Mouse (Mus musculus) embryonic facial prominence, embryonic 11.5 days (tissue): ENCODE data around the gene Fos. TPM values are rescaled to one million over a fixed set of nuclear protein-coding genes. Genes with fewer than 3 reads are reported as not detected.

Experiments
- ATAC-seq: fragments of 200-750 bp; cut with Nextera tagmentation; replicated peaks from 2 replicates; pipeline ENCODE4 v1.8.0; 2017; ENCODE audit warnings: low read depth; ENCODE audit not compliant: insufficient number of reproducible peaks, low FRiP score, low TSS enrichment
- DNase-seq: peaks from one replicate; pipeline ENCODE4 v3.0.0-alpha.2; 2015; ENCODE audit warnings: low spot score
- H3K27ac ChIP-seq: fragments of 300-500 bp; sonication (generic); replicated peaks from 2 replicates; pipeline ENCODE4 v1.5.1; 2014; ENCODE audit warnings: mild to moderate bottlenecking, low read depth, low read length, control low read depth
- H3K27me3 ChIP-seq: fragments of 300-500 bp; sonication (generic); 2 replicates; pipeline ENCODE4 v1.6.1; 2014; ENCODE audit warnings: mild to moderate bottlenecking, low read length, moderate library complexity, mixed read lengths; ENCODE audit not compliant: control insufficient read depth, insufficient read depth
- H3K36me3 ChIP-seq: fragments of 300-500 bp; sonication (generic); replicated peaks from 2 replicates; pipeline ENCODE4 v1.6.1; 2014; ENCODE audit warnings: low read depth, mild to moderate bottlenecking, low read length, moderate library complexity, mixed read lengths; ENCODE audit not compliant: control insufficient read depth, insufficient read depth
- H3K4me1 ChIP-seq: fragments of 300-500 bp; sonication (generic); 2 replicates; pipeline ENCODE4 v1.6.1; 2014; ENCODE audit warnings: low read length, mixed read lengths; ENCODE audit not compliant: control insufficient read depth, insufficient read depth
- H3K4me2 ChIP-seq: fragments of 300-500 bp; sonication (generic); 2 replicates; pipeline ENCODE4 v1.6.1; 2014; ENCODE audit warnings: low read depth, mild to moderate bottlenecking, control low read depth, low read length, moderate library complexity
- H3K4me3 ChIP-seq: fragments of 300-500 bp; sonication (generic); 2 replicates; pipeline ENCODE4 v1.5.1; 2014; ENCODE audit warnings: low read depth, low read length, control low read depth
- H3K9ac ChIP-seq: fragments of 300-500 bp; sonication (generic); replicated peaks from 2 replicates; pipeline ENCODE4 v1.6.1; 2014; ENCODE audit warnings: mild to moderate bottlenecking, control low read depth, low read length
- H3K9me3 ChIP-seq: fragments of 300-500 bp; sonication (generic); replicated peaks from 2 replicates; pipeline ENCODE4 v1.6.1; 2016; ENCODE audit warnings: mild to moderate bottlenecking, low read length, inconsistent platforms, mixed read lengths; ENCODE audit not compliant: control insufficient read depth
- WGBS: fragments of 180-500 bp; shearing (Covaris S2); extraction: QIAGEN DNeasy Blood & Tissue Kit; methylation state at CpG from one replicate; pipeline ENCODE4 v1.1.7; 2014; 5-methylcytosine and 5-hydroxymethylcytosine counted together
- polyA plus RNA-seq: library from polyadenylated mRNA; unstranded; fragments of >200 nt; fragmentation: Nextera tagmentation; extraction: Ambion mirVana; gene quantifications from 2 replicates; pipeline ENCODE4 v1.2.1, GENCODE M21; 2014

Gene Fos
- polyA plus RNA-seq, 1 experiment from 2014 or later = 1.1 TPM

- Histone ChIP-seq H3K27me3 (no peaks in the 10 kb centered on the region), H3K4me3 (no peak overlapping the region), H3K9ac (no peak overlapping the region), H3K9me3 (no peaks in the 10 kb centered on the region), H3K4me2 (no peak overlapping the region), H3K36me3 (no peaks in the 10 kb centered on the region), H3K4me1 (no peaks in the 10 kb centered on the region), H3K27ac (no peak overlapping the region)
- ATAC-seq (no peak), DNase-seq (no peak)
- WGBS = 72% methylated on average over 10 of the region's 10 CpGs
Observed at GRCm38 (mm10) chr12:85436021-85436621, 37.6 kb upstream of the Fos start.

DNA sequence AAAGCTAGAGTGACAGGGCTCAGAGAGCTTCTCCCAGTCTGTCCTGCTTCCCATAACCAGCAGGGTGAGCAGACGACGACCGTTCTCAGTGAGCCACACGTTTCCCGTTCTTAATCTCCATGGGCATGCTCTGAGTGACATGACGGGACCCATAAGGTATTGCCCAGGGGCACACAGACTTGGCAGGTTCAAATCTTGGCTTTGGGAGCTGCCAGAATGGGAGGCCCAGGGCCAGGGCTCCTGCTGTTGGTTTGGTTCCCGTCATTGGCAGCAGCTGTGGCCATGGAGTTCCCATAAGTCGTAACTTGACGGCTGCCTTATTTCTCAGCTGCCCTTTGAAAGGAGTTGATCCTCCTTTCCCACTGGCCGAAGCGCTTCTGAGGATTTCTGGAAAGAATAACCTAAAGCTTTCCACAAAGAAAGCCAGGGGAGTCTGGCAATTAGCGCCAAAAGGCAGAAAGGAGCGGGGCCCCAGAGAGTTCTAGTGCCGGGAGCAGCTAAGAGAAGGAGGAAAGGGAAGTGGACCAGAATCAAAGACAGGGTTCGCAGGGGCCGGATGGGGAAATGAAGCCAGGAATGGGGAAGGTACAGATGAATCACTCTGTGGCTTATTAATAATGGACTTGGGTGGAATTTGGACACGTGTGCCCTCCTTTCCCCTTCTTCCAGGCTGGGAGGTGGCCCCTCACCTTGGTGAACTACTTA lies 36.4 kb upstream of the Fos start:
- ATAC-seq (no peak), DNase-seq (no peak)
- Histone ChIP-seq H3K36me3 (no peaks in the 10 kb centered on the region), H3K9me3 (no peaks in the 10 kb centered on the region), H3K4me1 (no peaks in the 10 kb centered on the region), H3K4me2 (no peak overlapping the region), H3K27ac (no peak overlapping the region), H3K9ac (no peak overlapping the region), H3K27me3 (no peaks in the 10 kb centered on the region), H3K4me3 (no peak overlapping the region)
- 58% methylated on average over 17 of the region's 17 CpGs for WGBS

DNA sequence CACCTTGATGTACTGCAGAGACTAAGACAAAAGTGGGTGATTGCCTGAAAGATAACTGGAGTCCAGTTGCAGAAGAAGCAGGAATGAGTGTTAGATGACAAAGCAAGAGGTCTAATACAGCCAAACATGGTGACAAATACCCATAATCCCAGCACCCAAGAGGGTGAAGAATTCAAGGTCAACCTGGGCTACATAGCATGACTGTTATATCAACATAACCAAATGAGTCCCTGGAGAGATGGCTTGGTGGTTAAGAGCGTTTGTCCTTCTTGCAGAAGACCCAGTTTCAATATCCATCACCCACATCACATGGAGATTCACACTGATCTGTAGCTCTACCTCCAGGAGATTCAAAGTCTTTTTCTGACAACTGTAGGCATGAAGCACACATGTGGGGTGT lies 30.2 kb upstream of the Fos start:
- no peak overlapping the region for H3K4me2 ChIP-seq
- no peak for DNase-seq
- H3K27me3 ChIP-seq = no peaks in the 10 kb centered on the region
- no peaks in the 10 kb centered on the region for H3K9me3 ChIP-seq
- WGBS = 76% methylated on average over 1 of the region's 1 CpGs
- H3K36me3 ChIP-seq = no peaks in the 10 kb centered on the region
- H3K9ac ChIP-seq = no peak overlapping the region
- H3K4me1 ChIP-seq = no peaks in the 10 kb centered on the region
- no peak overlapping the region for H3K4me3 ChIP-seq
- no peak for ATAC-seq
- no peak overlapping the region for H3K27ac ChIP-seq

GRCm38 (mm10) chr12:85444646-85445045 lies 29.0 kb upstream of the Fos start:
- Histone ChIP-seq H3K4me1 (no peaks in the 10 kb centered on the region), H3K36me3 (no peaks in the 10 kb centered on the region), H3K27me3 (no peaks in the 10 kb centered on the region), H3K4me3 (no peak overlapping the region), H3K4me2 (no peak overlapping the region), H3K27ac (no peak overlapping the region), H3K9me3 (no peaks in the 10 kb centered on the region), H3K9ac (no peak overlapping the region)
- ATAC-seq (no peak), DNase-seq (no peak)
- WGBS = 66% methylated on average over 6 of the region's 6 CpGs

- Histone ChIP-seq H3K27ac (no peak overlapping the region), H3K4me1 (no peaks in the 10 kb centered on the region), H3K4me3 (no peak overlapping the region), H3K9ac (no peak overlapping the region), H3K4me2 (no peak overlapping the region), H3K9me3 (no peaks in the 10 kb centered on the region), H3K27me3 (no peaks in the 10 kb centered on the region), H3K36me3 (no peaks in the 10 kb centered on the region)
- 69% methylated on average over 6 of the region's 6 CpGs for WGBS
- DNase-seq = no peak
- ATAC-seq = no peak
Observed at GRCm38 (mm10) chr12:85447009-85447408, 26.7 kb upstream of the Fos start.

DNA sequence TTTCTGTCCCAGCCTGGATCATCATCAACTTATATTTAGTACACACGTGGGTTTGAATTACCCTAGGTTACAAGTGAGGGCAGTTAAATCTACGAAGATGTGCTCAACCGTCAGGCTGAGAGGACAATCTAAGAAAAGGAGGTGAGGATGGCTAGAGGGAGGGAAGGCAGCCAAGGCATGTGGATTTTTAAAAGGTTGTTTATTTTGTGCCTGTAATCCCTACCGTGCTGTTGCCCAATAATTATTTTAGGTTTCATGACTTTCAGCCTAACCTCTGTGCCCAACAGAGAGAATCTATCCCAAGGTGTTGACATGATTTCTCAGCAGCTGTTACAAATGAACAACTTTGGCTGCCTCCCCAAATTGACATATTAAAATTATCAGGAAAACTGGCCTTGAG lies 26.2 kb upstream of the Fos start:
- no peak overlapping the region for H3K4me3 ChIP-seq
- H3K9ac ChIP-seq = no peak overlapping the region
- H3K9me3 ChIP-seq = no peaks in the 10 kb centered on the region
- no peaks in the 10 kb centered on the region for H3K4me1 ChIP-seq
- ATAC-seq = no peak
- no peaks in the 10 kb centered on the region for H3K36me3 ChIP-seq
- WGBS = 74% methylated on average over 4 of the region's 4 CpGs
- no peak overlapping the region for H3K27ac ChIP-seq
- H3K27me3 ChIP-seq = no peaks in the 10 kb centered on the region
- no peak for DNase-seq
- no peak overlapping the region for H3K4me2 ChIP-seq

- Histone ChIP-seq H3K9ac (no peak overlapping the region), H3K36me3 (no peaks in the 10 kb centered on the region), H3K4me1 (no peaks in the 10 kb centered on the region), H3K4me3 (no peak overlapping the region), H3K27me3 (no peaks in the 10 kb centered on the region), H3K4me2 (no peak overlapping the region), H3K9me3 (no peaks in the 10 kb centered on the region), H3K27ac (no peak overlapping the region)
- ATAC-seq (no peak), DNase-seq (no peak)
- 100% methylated on average over 1 of the region's 1 CpGs for WGBS
Observed at GRCm38 (mm10) chr12:85449478-85449877, 24.2 kb upstream of the Fos start.

DNA sequence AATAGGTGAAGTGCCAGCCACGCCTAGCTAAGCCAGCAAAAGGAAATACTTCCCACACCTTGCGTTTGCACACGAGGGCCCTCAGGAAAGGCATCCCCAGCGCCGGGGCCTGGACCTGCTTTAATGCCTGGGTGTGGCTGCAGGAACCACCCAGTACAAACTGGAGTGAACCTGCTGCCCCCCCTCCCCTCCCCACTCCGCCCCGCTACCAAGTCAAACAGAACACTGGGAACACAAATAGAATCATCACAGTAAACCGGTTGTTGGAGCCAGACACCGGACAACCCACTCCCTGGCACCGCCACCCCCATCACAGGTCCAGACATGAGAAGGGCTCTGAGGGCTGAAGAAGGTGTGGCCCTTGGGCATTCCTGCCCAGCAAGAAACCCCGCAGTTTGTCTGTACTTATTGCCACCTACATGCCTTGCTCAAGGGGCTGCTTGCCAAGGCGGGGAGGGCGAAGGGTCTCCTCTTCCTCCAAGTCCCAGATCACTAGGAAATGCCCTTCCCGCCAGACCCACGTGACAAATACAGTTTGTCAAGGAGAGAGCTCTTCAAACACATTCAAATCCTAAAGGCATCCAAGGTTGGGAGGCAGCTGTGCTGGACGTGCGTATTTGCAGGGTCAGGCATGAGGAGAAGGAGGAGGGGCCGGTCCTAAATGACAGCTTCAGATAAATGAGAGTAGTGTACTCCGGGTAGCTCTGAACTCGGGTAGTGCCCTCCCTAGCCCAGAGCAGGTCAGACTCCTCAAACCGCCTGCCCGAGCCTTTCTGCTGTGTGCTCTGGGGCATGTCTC lies 21.8 kb upstream of the Fos start:
- H3K4me1 ChIP-seq = no peaks in the 10 kb centered on the region
- no peaks in the 10 kb centered on the region for H3K36me3 ChIP-seq
- WGBS = 42% methylated on average over 22 of the region's 22 CpGs
- H3K4me3 ChIP-seq = no peak overlapping the region
- H3K27ac ChIP-seq = no peak overlapping the region; the same call in 1 of the 2 replicates
- H3K27me3 ChIP-seq = no peaks in the 10 kb centered on the region
- ATAC-seq (no peak), DNase-seq (peak; percentile 41)
- H3K9me3 ChIP-seq = no peaks in the 10 kb centered on the region
- H3K4me2 ChIP-seq = 0 out of 2 replicates have a peak overlapping the region, but pooled peaks have one; percentile 10
- H3K9ac ChIP-seq = no peak overlapping the region
